Mouse (Mus musculus): ENCODE results near the gene Agpat1.

DNA sequence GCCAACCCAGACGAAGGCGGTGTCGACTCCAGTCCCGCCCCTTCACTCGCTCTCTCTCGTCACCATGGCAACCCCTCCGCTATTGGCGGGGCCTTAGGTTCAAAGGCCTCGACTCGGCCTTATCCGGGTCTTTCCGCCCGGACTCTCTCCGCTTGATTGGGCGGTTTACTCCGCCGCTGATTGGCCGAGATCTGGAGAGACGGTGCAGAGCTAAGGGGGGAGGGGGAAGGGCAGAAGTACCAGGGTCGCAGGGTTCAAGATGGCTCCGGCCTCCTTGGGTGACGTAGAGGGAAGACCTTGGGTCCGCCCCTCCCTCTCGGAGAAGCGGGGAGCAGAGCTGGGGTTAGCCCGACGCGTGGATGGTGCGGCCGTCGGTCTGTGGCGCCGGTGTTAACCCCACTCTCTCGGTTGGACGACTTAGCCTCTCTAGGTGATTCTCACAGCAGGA, at the start of gene Agpat1:
- TF ChIP-seq CTCF (IDR thresholded peaks at IDR 0.05; ENCODE audit: extremely low read depth, insufficient read length, insufficient replicate concordance, low read depth, low read length) (no peak), POLR2A (IDR thresholded peaks at IDR 0.05; ENCODE audit: low read depth, low read length) (peak; percentile 91)
